Mouse (Mus musculus) macrophage (primary cell): ENCODE measurements around the gene Krt42. TPM values are rescaled to one million over a fixed set of nuclear protein-coding genes. Genes with fewer than 3 reads are reported as not detected.

Experiments used
- H3K27ac ChIP-seq: fragments of 350-480 bp; formaldehyde crosslinking; 2 replicates; pipeline ENCODE4 v1.9.0; 2021
- H3K36me3 ChIP-seq: fragments of 350-480 bp; formaldehyde crosslinking; 2 replicates; pipeline ENCODE4 v1.9.0; 2021; ENCODE audit errors: inconsistent target
- H3K4me3 ChIP-seq: fragments of 350-480 bp; formaldehyde crosslinking; 2 replicates; pipeline ENCODE4 v1.9.0; 2021; ENCODE audit errors: inconsistent target
- H3K79me2 ChIP-seq: fragments of 350-480 bp; formaldehyde crosslinking; 2 replicates; pipeline ENCODE4 v1.9.0; 2021; ENCODE audit errors: inconsistent target
- WGBS: methylation state at CpG from one replicate; pipeline ENCODE4 v1.1.7; 2026; ENCODE audit warnings: inconsistent platforms; ENCODE audit not compliant: missing documents; 5-methylcytosine and 5-hydroxymethylcytosine counted together
- polyA plus RNA-seq: library from polyadenylated mRNA; stranded (reverse); fragments of 250-400 nt; gene quantifications from 3 replicates; pipeline ENCODE4 v1.2.4, GENCODE M21; 2018; ENCODE audit warnings: inconsistent platforms

Gene Krt42
- polyA plus RNA-seq, 1 experiment from 2014 or later, result not detected

DNA sequence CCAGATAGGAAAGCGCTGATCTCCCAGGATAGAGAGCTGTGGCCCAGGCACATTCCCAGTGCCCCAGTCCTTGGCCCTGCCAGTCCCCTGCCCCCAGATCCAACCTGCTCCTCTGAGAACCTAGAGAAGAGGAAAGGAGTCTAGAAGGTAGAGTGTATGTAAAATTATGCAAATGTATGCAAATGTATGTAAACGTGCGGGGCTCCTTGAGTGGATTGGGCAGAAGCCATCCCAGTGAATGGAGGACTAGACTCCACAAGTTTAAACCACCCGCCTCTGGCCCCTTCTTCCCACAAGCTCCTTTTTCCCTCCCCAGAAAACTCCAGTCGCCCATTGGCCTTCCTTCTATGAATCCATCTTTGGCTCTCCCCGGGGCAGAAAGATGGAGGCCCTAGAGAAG lies 23.2 kb upstream of the Krt42 start:
- 78% methylated on average over 6 of the region's 6 CpGs for WGBS
- no peaks in the 10 kb centered on the region for H3K36me3 ChIP-seq
- no peak overlapping the region for H3K4me3 ChIP-seq
- H3K79me2 ChIP-seq, result no peaks in the 10 kb centered on the region
- no peak overlapping the region for H3K27ac ChIP-seq

DNA sequence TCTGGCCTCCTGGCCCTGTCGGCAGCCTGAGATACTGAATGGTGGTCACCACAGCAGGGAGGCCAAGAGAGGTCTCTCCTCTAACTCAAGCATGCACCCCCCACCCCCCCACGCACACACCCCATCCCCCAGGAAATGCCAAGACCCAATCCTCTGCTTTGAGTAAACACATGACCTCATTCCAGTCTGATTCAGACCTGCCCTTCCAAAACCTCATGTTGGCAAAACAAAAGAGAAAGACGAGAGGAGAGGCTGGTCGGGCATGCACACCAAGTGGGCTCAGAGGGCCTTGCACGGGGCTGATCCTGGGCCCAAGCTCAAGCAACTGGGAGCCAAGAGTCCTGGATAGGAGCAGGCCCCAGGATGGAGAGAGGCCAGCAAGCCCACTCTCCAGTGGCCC lies 20.6 kb upstream of the Krt42 start:
- no peak overlapping the region for H3K27ac ChIP-seq
- no peaks in the 10 kb centered on the region for H3K79me2 ChIP-seq
- H3K4me3 ChIP-seq, result no peak overlapping the region
- 84% methylated on average over 3 of the region's 5 CpGs for WGBS
- H3K36me3 ChIP-seq, result no peaks in the 10 kb centered on the region

DNA sequence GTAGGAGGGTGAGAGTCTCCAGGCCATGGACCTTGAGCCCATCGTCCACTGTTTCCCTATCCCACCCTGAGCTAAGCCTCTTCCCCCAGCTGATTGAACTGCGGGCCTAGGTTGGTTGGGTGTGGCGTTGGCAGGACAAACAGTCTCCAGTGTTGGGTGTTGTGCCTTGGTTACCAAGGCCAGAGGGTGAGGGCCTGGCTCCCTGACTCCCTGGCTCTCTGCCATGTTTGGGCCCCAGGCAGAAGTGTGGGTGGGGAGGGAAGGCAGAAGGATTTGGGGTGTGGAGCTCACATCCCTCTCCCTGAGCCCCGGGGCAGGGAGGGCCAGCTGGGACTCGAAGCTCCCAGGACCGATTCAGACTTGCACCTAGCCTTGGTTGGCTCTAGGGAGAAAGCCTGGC lies 19.3 kb upstream of the Krt42 start:
- H3K79me2 ChIP-seq, result no peaks in the 10 kb centered on the region
- no peak overlapping the region for H3K27ac ChIP-seq
- no peak overlapping the region for H3K4me3 ChIP-seq
- WGBS, result 87% methylated on average over 6 of the region's 6 CpGs
- H3K36me3 ChIP-seq, result no peaks in the 10 kb centered on the region

DNA sequence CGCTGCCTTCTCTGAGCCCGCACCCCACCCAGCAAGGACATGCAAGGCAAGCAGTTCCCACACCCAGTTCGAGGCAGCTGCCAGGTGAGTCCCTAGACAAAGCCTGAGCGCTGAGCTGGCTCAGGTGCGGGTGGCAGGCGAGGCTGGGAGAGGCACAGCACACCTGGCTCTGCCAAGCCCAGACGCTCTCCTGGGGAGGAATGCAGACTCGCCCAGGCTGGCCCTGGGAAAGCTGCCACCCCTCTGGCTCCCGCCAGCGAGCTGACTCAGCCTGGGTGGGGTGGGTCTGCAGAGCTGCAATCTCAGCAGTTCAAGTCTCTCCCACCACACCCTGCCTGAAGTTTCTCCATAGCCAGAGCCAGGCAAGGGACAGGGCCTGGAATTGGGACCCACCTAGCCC lies 17.4 kb upstream of the Krt42 start:
- no peak overlapping the region for H3K4me3 ChIP-seq
- H3K36me3 ChIP-seq, result no peaks in the 10 kb centered on the region
- no peaks in the 10 kb centered on the region for H3K79me2 ChIP-seq
- no peak overlapping the region for H3K27ac ChIP-seq
- 78% methylated on average over 10 of the region's 10 CpGs for WGBS

DNA sequence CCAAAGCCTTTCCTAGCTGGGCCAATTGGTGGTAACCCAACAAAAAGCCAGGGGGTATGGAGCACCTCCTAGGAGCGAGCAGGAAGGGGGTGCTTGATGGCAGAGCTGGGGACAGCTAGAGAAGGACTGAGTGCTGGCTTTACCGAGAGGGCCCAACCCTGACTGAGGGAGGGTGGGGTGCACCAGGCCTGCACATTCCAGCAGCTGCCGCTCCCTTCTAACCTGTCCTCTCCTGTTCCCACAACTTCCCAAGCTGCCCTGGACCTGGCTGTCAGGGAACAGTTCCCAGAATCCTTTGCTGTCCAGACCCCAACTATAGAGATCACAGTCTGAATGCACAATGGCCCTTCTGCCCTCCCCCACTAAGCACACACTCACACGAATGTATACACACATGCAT lies 15.3 kb upstream of the Krt42 start:
- Histone ChIP-seq H3K4me3 (no peak overlapping the region), H3K79me2 (no peaks in the 10 kb centered on the region), H3K27ac (no peak overlapping the region), H3K36me3 (no peaks in the 10 kb centered on the region)
- 88% methylated on average over 3 of the region's 4 CpGs for WGBS

DNA sequence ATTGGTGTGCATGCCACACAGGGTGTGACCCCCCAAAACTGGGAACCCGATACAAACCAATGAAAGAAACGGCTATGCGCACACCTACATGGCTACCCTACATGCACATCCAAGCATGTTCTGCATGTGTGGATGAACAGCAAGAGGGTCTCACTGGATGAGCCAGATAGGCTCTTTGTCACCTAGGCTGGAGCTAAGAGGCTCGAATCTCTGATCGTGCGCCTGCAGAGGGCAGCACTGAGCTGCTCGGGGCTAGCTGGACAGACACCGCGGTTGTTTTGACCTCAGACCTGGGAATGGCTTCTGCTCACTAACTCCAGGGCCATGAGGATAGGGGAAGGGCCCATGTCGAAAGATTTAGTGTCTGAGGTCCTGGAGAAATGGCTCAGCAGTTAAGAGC lies 12.9 kb upstream of the Krt42 start:
- H3K27ac ChIP-seq, result no peak overlapping the region
- H3K36me3 ChIP-seq, result no peaks in the 10 kb centered on the region
- 22% methylated on average over 10 of the region's 10 CpGs for WGBS

DNA sequence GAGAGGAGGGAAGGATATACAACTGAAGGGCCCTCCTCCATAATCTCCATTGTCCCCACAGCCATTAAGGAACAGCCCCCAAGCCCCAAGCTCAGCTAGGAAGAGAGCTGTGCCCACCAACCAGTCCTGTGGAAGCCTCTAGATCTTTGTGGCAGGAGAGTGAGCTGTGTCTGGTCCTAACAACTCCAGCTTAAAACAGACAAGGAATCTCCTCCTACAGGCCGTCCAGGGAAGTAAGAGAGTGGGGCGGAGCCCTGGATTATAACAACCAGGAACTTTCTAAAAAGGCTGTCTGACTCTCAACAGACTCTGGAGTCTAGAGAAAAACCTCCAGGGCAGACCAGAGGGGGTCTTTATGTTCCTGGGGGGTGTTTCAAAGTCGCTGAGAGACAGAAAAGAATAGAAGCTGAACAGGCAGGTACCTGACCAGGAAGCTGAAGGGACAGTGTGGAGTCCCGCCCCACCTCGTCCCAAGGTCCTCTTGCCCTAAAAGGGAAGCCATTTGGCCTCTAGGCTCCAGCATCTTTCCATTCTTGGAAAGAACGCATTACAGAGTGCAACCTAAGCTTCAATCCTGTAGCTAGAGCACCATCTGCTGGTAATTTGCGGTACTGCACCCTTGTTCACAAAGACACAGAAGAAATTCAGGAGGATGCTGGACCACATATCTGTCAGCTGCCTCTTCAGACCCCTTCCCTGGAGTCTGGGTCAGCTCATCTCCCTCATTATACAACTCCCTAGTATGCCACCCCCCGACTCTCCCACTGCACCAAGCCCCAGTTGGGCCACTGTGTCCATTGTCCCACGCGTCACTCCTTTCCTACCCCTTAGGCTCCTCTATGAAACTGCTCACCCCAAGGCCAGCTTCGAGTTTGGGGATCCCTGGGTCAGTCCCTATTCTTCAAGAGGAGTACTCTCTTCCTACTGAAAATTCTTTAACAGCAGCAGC lies 12.2 kb upstream of the Krt42 start:
- Histone ChIP-seq H3K4me3 (no peak overlapping the region), H3K79me2 (no peaks in the 10 kb centered on the region), H3K27ac (no peak overlapping the region), H3K36me3 (no peaks in the 10 kb centered on the region)
- 22% methylated on average over 11 of the region's 11 CpGs for WGBS

More for the DNA sequence above, 12.9 kb upstream of the Krt42 start:
- Histone ChIP-seq H3K4me3 (no peak overlapping the region), H3K79me2 (no peaks in the 10 kb centered on the region)

DNA sequence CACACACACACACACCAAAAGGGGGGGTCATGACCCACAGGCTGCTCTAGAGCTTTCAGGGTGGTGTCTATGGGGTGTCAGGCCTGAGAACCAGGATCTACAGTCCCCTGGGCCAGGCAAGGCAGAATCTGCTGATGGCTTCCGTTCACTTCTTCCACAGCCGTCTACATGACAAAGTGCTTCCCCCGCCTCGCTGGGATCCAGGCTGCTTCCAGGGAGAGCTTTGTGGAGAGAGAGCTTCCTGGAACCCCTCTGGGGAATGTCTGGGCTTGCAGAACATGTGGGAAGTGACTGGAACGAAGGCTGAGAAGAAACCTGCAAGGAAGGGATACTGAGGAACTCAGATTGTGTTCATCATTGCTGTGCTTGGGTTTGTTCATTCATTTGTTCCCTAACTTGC lies 9.1 kb upstream of the Krt42 start:
- WGBS, result 55% methylated on average over 5 of the region's 5 CpGs
- H3K27ac ChIP-seq, result no peak overlapping the region
- no peaks in the 10 kb centered on the region for H3K79me2 ChIP-seq
- no peaks in the 10 kb centered on the region for H3K36me3 ChIP-seq
- no peak overlapping the region for H3K4me3 ChIP-seq

DNA sequence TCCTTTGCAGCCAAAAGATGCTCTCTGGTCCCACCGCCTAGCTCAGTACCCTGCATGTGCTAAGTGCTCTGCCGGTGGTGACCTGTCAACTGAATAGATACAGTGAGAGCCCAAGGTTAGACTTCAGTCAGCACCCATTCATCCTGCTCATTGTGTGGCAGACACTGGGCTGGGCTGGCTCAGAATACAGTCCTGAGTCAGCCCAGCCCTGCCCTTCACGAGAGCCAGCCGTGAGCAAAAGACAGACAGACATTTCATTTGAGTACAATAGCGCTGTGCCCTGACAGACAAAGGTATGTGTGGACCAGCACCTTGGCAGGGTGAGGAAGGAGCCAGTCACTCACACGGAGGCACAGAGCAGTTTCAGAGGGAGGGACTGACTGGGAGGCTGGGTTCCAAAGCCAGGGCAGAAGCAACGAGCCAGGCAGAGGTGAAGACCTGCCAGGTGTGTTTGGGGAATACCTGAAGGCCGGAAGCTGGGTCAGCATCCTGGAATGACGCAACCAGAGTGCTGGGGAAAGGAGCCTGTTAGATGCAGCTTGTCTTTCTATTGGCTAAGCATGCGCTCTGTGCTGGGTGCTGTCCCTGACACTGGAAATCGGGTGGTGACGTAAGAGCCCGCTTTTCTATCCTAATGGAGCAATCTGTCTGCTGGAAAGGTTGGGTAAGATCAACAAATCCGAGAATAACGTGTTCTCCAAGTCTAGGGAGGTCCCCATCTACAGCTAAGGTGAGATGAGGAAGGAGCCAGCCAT lies 8.2 kb upstream of the Krt42 start:
- no peak overlapping the region for H3K4me3 ChIP-seq
- H3K79me2 ChIP-seq, result no peaks in the 10 kb centered on the region
- H3K36me3 ChIP-seq, result no peaks in the 10 kb centered on the region
- no peak overlapping the region for H3K27ac ChIP-seq
- WGBS, result 70% methylated on average over 15 of the region's 15 CpGs

DNA sequence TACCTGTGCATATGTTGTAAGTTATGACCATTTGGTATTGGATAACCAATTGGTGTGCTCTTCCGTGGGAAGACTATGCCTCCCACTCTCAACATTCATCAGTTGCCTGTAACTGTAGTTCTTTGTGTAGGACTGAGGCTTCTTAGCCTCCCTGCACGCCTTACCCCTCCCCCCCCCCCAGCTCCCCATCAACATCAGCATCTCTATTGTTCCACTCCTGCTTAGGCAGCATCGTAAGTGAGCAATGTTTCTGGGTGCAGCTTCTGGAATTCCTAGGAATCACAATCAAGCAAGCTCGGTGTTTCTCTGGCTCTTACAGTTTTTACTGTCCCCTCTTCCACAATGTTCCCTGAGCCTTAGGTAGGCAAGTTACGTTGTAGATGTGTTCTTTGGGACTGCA lies 5.8 kb upstream of the Krt42 start:
- no peak overlapping the region for H3K27ac ChIP-seq
- no peaks in the 10 kb centered on the region for H3K79me2 ChIP-seq
- H3K36me3 ChIP-seq, result no peaks in the 10 kb centered on the region
- no peak overlapping the region for H3K4me3 ChIP-seq
- WGBS, result 63% methylated on average over 4 of the region's 5 CpGs

DNA sequence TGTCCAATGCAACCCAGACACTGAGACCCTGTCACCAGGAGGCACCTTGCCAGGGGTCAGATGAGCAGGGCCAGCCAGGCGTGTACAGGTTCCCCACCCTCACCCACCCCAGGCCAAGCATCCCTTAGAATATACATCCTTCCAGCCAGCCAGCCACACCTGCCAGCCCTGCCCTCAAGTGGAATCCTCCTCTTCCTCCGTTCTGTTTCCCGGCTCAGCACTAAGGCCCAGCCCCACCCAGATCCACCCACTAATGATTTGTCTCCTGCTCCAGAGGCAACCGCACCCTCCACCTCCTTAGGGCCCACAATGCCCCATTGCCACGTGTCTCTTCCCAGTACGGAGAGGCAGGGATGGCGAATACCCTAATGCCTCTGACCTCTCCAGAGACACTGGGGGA lies 5.0 kb upstream of the Krt42 start:
- Histone ChIP-seq H3K27ac (no peak overlapping the region), H3K36me3 (no peaks in the 10 kb centered on the region), H3K4me3 (no peak overlapping the region), H3K79me2 (no peaks in the 10 kb centered on the region)
- WGBS, result 85% methylated on average over 7 of the region's 7 CpGs

DNA sequence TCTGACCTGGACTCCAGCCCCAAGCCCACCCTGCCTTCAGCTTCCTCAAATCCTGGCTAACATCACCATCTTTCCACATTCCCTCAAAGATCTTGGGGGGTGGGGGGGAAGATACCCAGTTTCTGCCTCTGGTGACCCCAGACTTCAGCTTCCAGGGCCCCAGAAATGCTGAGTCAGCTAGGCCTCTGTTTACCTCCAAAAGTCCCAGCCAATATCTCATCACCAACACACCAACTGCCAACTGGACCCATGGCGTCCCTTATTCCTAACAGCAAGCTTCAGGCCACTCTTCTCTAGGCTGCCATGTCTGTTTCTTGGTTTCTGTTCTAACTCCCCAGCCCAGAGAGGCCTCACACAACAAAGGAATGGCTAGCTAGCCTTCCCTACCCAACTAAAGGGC lies 2.2 kb upstream of the Krt42 start:
- Histone ChIP-seq H3K4me3 (no peak overlapping the region), H3K36me3 (no peaks in the 10 kb centered on the region), H3K27ac (no peak overlapping the region), H3K79me2 (no peaks in the 10 kb centered on the region)
- WGBS, result 92% methylated on average over 1 of the region's 1 CpGs

DNA sequence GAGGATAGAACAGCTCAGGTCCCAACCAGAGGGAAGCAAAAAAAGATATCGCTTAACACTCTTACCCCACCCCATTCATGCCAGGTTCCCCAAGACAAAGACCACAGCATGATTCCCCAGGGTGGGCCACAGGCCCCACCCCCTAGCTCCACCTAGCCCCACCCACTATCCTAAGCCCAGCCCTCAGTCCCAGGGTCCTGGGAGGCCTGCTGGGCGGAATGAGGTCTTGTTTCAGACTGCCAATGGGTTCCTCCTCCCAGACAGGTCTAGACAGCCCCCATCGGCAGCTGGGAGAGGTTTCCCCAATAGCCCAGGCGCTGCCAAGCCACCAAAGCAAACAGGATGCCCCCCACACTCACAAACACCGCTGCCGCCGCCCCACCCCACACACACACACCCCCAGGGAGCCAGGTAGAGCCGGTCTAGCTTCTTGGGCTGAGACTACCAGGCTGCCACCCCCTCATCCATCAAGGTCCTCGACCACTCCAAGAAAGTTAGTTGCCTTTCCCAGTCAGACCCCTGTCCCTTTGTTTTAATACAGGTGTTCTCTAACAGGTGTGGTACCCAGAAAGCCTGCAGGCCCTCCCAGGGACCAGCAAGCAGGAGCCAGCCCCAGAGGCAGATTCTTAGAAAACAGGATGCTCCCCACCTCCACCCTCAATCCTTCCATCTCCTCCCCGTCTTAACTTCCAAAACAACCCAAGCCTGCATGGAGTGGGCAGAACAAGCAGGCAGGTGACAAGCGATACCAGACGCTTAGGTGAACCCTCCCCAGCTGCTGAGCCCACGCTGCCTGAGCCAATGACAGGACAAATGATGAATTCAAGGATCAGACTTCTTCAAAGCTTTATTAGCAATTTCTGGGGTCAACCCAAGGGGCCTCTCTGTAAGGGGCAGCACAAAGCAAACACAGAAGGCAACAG lies 7.4 kb downstream of the Krt42 start:
- Histone ChIP-seq H3K4me3 (no peak overlapping the region), H3K79me2 (no peaks in the 10 kb centered on the region), H3K27ac (no peak overlapping the region), H3K36me3 (no peaks in the 10 kb centered on the region)
- whole genome bisulfite sequencing, result 31% methylated on average over 13 of the region's 13 CpGs

DNA sequence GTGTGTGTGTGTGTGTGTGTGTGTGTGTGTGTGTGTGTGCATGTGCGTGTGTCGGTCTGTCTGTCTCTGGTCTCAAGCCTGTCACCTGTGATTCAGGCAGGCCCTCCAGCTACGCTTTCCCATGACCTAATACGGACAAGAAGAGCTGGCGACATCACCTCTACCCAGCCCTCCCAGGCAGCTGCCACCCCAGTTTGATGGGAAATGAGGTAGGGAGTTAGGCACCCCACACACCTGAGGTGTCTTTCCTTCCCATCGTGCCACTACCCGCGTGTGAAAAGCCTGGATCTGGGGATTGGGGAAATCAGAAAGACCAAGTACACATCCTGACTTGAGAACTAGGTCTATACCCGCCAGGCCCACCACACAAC lies 8.5 kb downstream of the Krt42 start:
- Histone ChIP-seq H3K36me3 (no peaks in the 10 kb centered on the region), H3K4me3 (no peak overlapping the region), H3K27ac (no peak overlapping the region), H3K79me2 (no peaks in the 10 kb centered on the region)
- WGBS, result 78% methylated on average over 9 of the region's 9 CpGs
